Mouse (Mus musculus) CH12.LX (cell line): ENCODE measurements at regions not wholly inside any gene's neighbourhood (a gene's known extent, or its start where the extent isn't known, plus 50 kb on each side); places are given as distances from the start of the nearest gene placed in this dataset.

Experiments used
- DNase-seq: peaks from one replicate; pipeline ENCODE4 v3.0.0-alpha.2; 2013; ENCODE audit errors: extremely low read depth
- H3K27ac ChIP-seq: 2 replicates; pipeline ENCODE4 v1.5.1; 2012; ENCODE audit warnings: low read depth, mild to moderate bottlenecking, control low read depth, moderate library complexity; ENCODE audit not compliant: insufficient read depth
- H3K27me3 ChIP-seq: replicated peaks from 2 replicates; pipeline ENCODE3; 2012; ENCODE audit warnings: inconsistent platforms
- H3K36me3 ChIP-seq, 2 experiments: replicated peaks in 1 of 2; 2 replicates each; pipeline versions ENCODE3 to v1.6.1; 2012; ENCODE audit warnings: inconsistent platforms in 1 of 2, low read length in 1 of 2, mild to moderate bottlenecking in 1 of 2, mixed read lengths in 1 of 2, moderate library complexity in 1 of 2; ENCODE audit not compliant: control insufficient read depth in 1 of 2, insufficient read depth in 1 of 2
- H3K4me1 ChIP-seq, 2 experiments: 2 replicates each; pipeline ENCODE4 v1.6.1; 2012; ENCODE audit warnings: inconsistent platforms in 1 of 2, moderate library complexity in 1 of 2; ENCODE audit not compliant: insufficient read depth in 2 of 2, control insufficient read depth in 1 of 2
- H3K4me2 ChIP-seq: 2 replicates; pipeline ENCODE4 v1.6.1; 2012; ENCODE audit warnings: low read depth, mild to moderate bottlenecking, control low read depth; ENCODE audit not compliant: poor library complexity, insufficient read depth, severe bottlenecking
- H3K4me3 ChIP-seq, 3 experiments: fragments of 150-350 bp in 1 of 3; sonication (generic) in 1 of 3; replicated peaks in 1 of 3; 2 replicates each; pipeline versions ENCODE3 to v1.5.1; 2011 to 2012; ENCODE audit warnings: low read depth in 2 of 3, low read length in 2 of 3, mild to moderate bottlenecking in 2 of 3, moderate library complexity in 2 of 3, control low read depth in 1 of 3, improper control_type of control experiment in 1 of 3, inconsistent platforms in 1 of 3, mixed read lengths in 1 of 3; ENCODE audit not compliant: poor library complexity in 1 of 3
- H3K79me2 ChIP-seq: replicated peaks from 2 replicates; pipeline ENCODE4 v1.6.1; 2012; ENCODE audit warnings: mild to moderate bottlenecking, moderate library complexity; ENCODE audit not compliant: control insufficient read depth, poor library complexity, insufficient read depth, severe bottlenecking; ENCODE audit errors: extremely low read depth
- H3K9ac ChIP-seq: 2 replicates; pipeline ENCODE4 v1.6.1; 2012; ENCODE audit warnings: low read depth, mild to moderate bottlenecking, control low read depth, moderate library complexity; ENCODE audit not compliant: insufficient read depth
- H3K9me3 ChIP-seq: replicated peaks from 2 replicates; pipeline ENCODE3; 2012; ENCODE audit warnings: low read length, inconsistent platforms, mixed read lengths
- CTCF ChIP-seq, 2 experiments: IDR thresholded peaks in 1 of 2; conservative IDR thresholded peaks in 1 of 2; 2 replicates each; pipeline ENCODE4 v1.5.1; 2011 to 2012; ENCODE audit warnings: low read depth in 2 of 2, low read length in 2 of 2, improper control_type of control experiment in 1 of 2, inconsistent platforms in 1 of 2, mild to moderate bottlenecking in 1 of 2, moderate library complexity in 1 of 2
- ETS1 ChIP-seq: conservative IDR thresholded peaks from 2 replicates; pipeline ENCODE4 v1.6.1; 2012; ENCODE audit warnings: low read depth, mild to moderate bottlenecking, inconsistent platforms, low read length, improper control_type of control experiment, moderate library complexity
- GABPA ChIP-seq: IDR thresholded peaks from 2 replicates; pipeline ENCODE4 v1.6.1; 2012; ENCODE audit warnings: low read depth, low read length, improper control_type of control experiment, inconsistent platforms; ENCODE audit not compliant: insufficient replicate concordance
- HCFC1 ChIP-seq: IDR thresholded peaks from 2 replicates; pipeline ENCODE4 v1.6.1; 2012; ENCODE audit warnings: low read depth, mild to moderate bottlenecking, inconsistent platforms, low read length, improper control_type of control experiment
- IRF4 ChIP-seq: IDR thresholded peaks from 2 replicates; pipeline ENCODE4 v1.6.1; 2014; ENCODE audit warnings: low read depth, mild to moderate bottlenecking, inconsistent platforms, low read length, improper control_type of control experiment
- JUN ChIP-seq: IDR thresholded peaks from 2 replicates; pipeline ENCODE4 v1.6.1; 2011; ENCODE audit warnings: low read depth, mild to moderate bottlenecking, low read length, improper control_type of control experiment, moderate library complexity; ENCODE audit not compliant: insufficient read depth
- JUND ChIP-seq: conservative IDR thresholded peaks from 2 replicates; pipeline ENCODE4 v1.6.1; 2011; ENCODE audit warnings: low read depth, low read length, improper control_type of control experiment
- MAZ ChIP-seq: IDR thresholded peaks from 2 replicates; pipeline ENCODE4 v1.6.1; 2012; ENCODE audit warnings: low read depth, mild to moderate bottlenecking, inconsistent platforms, low read length, improper control_type of control experiment, moderate library complexity
- MEF2A ChIP-seq: IDR thresholded peaks from 2 replicates; pipeline ENCODE4 v1.6.1; 2014; ENCODE audit warnings: low read depth, mild to moderate bottlenecking, inconsistent platforms, low read length, improper control_type of control experiment, borderline replicate concordance
- MYC ChIP-seq: IDR thresholded peaks from 2 replicates; pipeline ENCODE4 v1.6.1; 2011; ENCODE audit warnings: low read depth, mild to moderate bottlenecking, improper control_type of control experiment, low read length
- RCOR1 ChIP-seq: conservative IDR thresholded peaks from 2 replicates; pipeline ENCODE4 v1.6.1; 2012; ENCODE audit warnings: low read depth, mild to moderate bottlenecking, inconsistent platforms, low read length, improper control_type of control experiment
- SIN3A ChIP-seq: IDR thresholded peaks from 2 replicates; pipeline ENCODE4 v1.6.1; 2012; ENCODE audit warnings: low read length, improper control_type of control experiment, inconsistent platforms
- SMC3 ChIP-seq: IDR thresholded peaks from 2 replicates; pipeline ENCODE4 v1.6.1; 2011; ENCODE audit warnings: low read depth, low read length, improper control_type of control experiment
- TBP ChIP-seq: conservative IDR thresholded peaks from 2 replicates; pipeline ENCODE4 v1.6.1; 2011; ENCODE audit warnings: low read depth, low read length, improper control_type of control experiment
- TCF12 ChIP-seq: IDR thresholded peaks from 2 replicates; pipeline ENCODE4 v1.6.1; 2014; ENCODE audit warnings: low read depth, mild to moderate bottlenecking, inconsistent platforms, low read length, improper control_type of control experiment
- USF1 ChIP-seq: IDR thresholded peaks from 2 replicates; pipeline ENCODE4 v1.6.1; 2014; ENCODE audit warnings: low read depth, mild to moderate bottlenecking, inconsistent platforms, low read length, improper control_type of control experiment
- USF2 ChIP-seq: conservative IDR thresholded peaks from 2 replicates; pipeline ENCODE4 v1.6.1; 2011; ENCODE audit warnings: low read depth, low read length, improper control_type of control experiment
- ZC3H11A ChIP-seq: IDR thresholded peaks from 2 replicates; pipeline ENCODE4 v1.6.1; 2012; ENCODE audit warnings: low read depth, mild to moderate bottlenecking, inconsistent platforms, low read length, improper control_type of control experiment
- ZKSCAN1 ChIP-seq: IDR thresholded peaks from 2 replicates; pipeline ENCODE4 v1.6.1; 2012; ENCODE audit warnings: low read depth, inconsistent platforms, low read length, improper control_type of control experiment, borderline replicate concordance
- ZMIZ1 ChIP-seq: IDR thresholded peaks from 2 replicates; pipeline ENCODE4 v1.6.1; 2012; ENCODE audit warnings: low read depth, mild to moderate bottlenecking, inconsistent platforms, low read length, improper control_type of control experiment
- ZNF384 ChIP-seq: IDR thresholded peaks from 2 replicates; pipeline ENCODE4 v1.6.1; 2012; ENCODE audit warnings: low read depth, low read length, improper control_type of control experiment, inconsistent platforms
- dilution Hi-C: fragments of 300-500 bp; cut with MboI; formaldehyde crosslinking; loops from 2 replicates; pipeline ENCODE4 v1.14.3; 2020; ENCODE audit warnings: low sequenced_read_pairs; ENCODE audit not compliant: extremely low pct_unique_long_range_greater_than_20kb, extremely low pct_ligation_motif_present
- in situ Hi-C: fragments of 300-500 bp; cut with MboI; formaldehyde crosslinking; loops from 3 replicates; pipeline ENCODE4 v1.14.3; 2019; ENCODE audit warnings: low sequenced_read_pairs, low pct_ligation_motif_present, low pct_unique_long_range_greater_than_20kb, mixed read lengths

DNA sequence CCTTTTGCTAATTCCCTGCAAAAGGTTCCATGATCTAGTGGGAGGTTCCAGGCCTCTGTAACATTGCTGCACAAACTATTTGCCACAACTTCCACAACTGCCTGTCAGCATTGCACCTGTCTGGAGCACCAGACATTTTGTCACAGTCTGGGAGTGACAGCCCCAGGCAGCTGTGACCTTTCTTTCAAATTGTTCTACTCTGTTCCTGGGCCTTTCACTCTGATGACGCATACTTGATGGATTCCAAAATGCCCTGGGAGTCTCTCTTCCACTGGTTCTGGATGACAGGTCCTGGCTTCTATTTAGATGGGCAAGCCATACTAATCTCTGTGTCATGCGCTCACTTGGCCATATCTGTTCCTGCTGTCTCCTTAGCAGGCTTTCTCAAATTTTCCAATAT is 382.7 kb downstream of the Eipr1 start:
- Histone ChIP-seq H3K4me2 (no peak overlapping the region), H3K27me3 (no peaks in the 10 kb centered on the region), H3K4me3 (no peak overlapping the region), H3K9ac (no peak overlapping the region), H3K79me2 (no peaks in the 10 kb centered on the region), H3K27ac (no peak overlapping the region), H3K9me3 (peaks cover 4% of the 10 kb centered on the region), H3K36me3 (no peaks in the 10 kb centered on the region), H3K4me1 (no peaks in the 10 kb centered on the region)
- in situ Hi-C loops, result no loop called here
- TF ChIP-seq HCFC1 (no peak), MYC (no peak), ZNF384 (no peak), SIN3A (no peak), ZC3H11A (no peak), USF2 (no peak), ZMIZ1 (no peak), RCOR1 (no peak), SMC3 (no peak)
- dilution Hi-C loops, result no loop called here
- DNase-seq, result no peak

DNA sequence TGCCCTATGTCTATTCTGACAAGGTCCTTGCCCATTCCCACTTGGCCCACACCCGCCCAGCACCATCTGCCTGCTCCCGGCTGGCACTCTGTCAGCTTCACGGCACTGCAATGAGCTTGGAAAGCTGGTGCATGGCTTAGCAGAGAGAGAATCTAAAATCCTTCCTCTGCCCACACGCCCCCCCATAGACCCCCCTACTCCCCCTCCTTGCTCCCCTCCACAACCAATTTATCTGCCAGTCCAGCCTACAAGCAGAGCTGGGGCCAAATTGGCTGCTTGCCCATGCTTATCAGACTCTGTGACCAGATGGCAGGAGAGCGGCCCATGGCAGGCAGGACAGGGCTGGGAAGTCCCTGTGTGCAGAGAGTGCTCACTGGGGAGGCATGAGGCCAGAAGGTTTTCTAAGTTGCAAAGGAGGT is 385.3 kb downstream of the Eipr1 start:
- in situ Hi-C loops, result no loop called here
- H3K4me1 ChIP-seq, result no peaks in the 10 kb centered on the region
- no peaks in the 10 kb centered on the region for H3K79me2 ChIP-seq
- no peak overlapping the region for H3K4me3 ChIP-seq
- no peaks in the 10 kb centered on the region for H3K36me3 ChIP-seq
- no peak overlapping the region for H3K9ac ChIP-seq
- H3K9me3 ChIP-seq, result no peaks in the 10 kb centered on the region
- no peak overlapping the region for H3K4me2 ChIP-seq
- H3K27me3 ChIP-seq, result no peaks in the 10 kb centered on the region
- no peak overlapping the region for H3K27ac ChIP-seq
- TF ChIP-seq MYC (no peak), ZKSCAN1 (no peak), JUN (no peak), MEF2A (no peak), JUND (no peak), ETS1 (no peak), USF1 (no peak), RCOR1 (no peak), CTCF (conservative IDR thresholded peaks at IDR 0.05 in 1 of 2, IDR thresholded peaks at IDR 0.05 in 1 of 2; ENCODE audit: low read depth in 2 of 2, low read length in 2 of 2) (no peak), TBP (no peak), IRF4 (no peak), MAZ (no peak), GABPA (no peak), SMC3 (no peak), TCF12 (no peak)
- no peak for DNase-seq
- dilution Hi-C loops, result no loop called here
